Comparison of ENCODE assay signal across 8 mouse cellular contexts in the genomic region with DNA sequence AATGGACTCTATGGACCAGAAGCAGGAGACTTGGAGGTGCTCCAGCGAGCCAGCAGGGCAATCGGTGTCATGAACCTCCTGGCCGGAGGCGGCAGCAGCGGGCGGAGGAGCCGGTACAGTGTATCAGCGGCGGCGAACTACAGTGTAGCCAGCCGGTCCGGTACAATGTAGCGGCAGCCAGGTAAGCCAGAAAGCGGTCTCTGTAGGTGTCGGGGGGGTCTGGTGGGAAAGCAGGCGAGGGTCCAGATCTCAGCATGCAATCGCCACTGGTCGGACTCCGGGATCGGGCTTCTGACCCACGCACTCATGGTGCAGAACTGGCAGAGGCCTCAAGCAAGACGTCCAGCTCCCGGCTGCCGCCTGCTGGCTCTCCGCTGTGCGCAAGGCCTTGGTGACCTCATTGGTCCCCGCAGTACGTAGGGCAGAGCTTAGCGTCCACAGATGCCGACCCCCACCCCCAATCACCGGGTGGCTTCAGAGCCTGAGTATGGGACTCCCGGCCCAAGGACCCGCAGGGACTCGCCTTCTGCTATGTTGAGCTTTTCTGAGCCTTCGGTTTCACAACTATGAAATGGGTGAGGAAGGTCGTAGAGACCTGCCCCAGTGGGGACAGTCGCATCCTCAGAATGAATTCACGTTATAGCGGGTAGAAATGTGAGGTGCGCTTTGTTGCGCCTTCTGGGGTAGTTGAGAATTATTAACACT. TPM values are rescaled to one million over a fixed set of nuclear protein-coding genes. Genes with fewer than 3 reads are reported as not detected.
DNase-seq lines count a peak whose midpoint lies in the region; ATAC-seq and TF ChIP-seq lines count a peak whose summit lies in the region.

No protein-coding gene starts in this region.

- WGBS in kidney, embryonic 14.5 days = 2% methylated on average over 41 of the region's 41 CpGs
- WGBS in limb, embryonic 15.5 days = 1% methylated on average over 41 of the region's 41 CpGs

- H3K27me3 ChIP-seq in kidney, embryonic 14.5 days (ENCODE audit: control insufficient read depth, insufficient read depth, low read length) = no peaks in the 10 kb centered on the region
- H3K27me3 ChIP-seq in limb, embryonic 15.5 days = no peaks in the 10 kb centered on the region

- peak; percentile 49 for TF ChIP-seq CTCF in bone marrow macrophage, adult 2 months (IDR thresholded peaks at IDR 0.05; ENCODE audit: low read depth, low read length)
- peak; percentile 79; the same call in 1 of the 2 replicates for TF ChIP-seq CTCF in embryonic fibroblast, embryonic 13.5 days (IDR thresholded peaks at IDR 0.05; ENCODE audit: borderline replicate concordance, insufficient read depth, low read length)

- no peaks in the 10 kb centered on the region for H3K9me3 ChIP-seq in kidney, embryonic 14.5 days (ENCODE audit: control insufficient read depth, low read length)
- no peaks in the 10 kb centered on the region for H3K9me3 ChIP-seq in limb, embryonic 15.5 days

- ATAC-seq in kidney, embryonic 14.5 days (ENCODE audit: low FRiP score, low TSS enrichment) = peak; percentile 93
- peak; percentile 91 for ATAC-seq in limb, embryonic 15.5 days (ENCODE audit: insufficient number of reproducible peaks, low FRiP score, low TSS enrichment, low read depth)

- no peaks in the 10 kb centered on the region for H3K36me3 ChIP-seq in kidney, embryonic 14.5 days (ENCODE audit: control insufficient read depth, insufficient read depth, low read length)
- H3K36me3 ChIP-seq in limb, embryonic 15.5 days = no peaks in the 10 kb centered on the region

- H3K4me1 ChIP-seq in bone marrow macrophage, adult 2 months (ENCODE audit: control insufficient read depth, insufficient read depth, low read length) = peaks cover 12% of the 10 kb centered on the region
- no peaks in the 10 kb centered on the region; the same call in 1 of the 2 replicates for H3K4me1 ChIP-seq in embryonic fibroblast, embryonic 13.5 days (ENCODE audit: control insufficient read depth, insufficient read depth, low read length)
- H3K4me1 ChIP-seq in kidney, embryonic 14.5 days (ENCODE audit: control insufficient read depth, insufficient read depth, low read length) = 0 out of 2 replicates have a peak, but pooled peaks cover 5% of the 10 kb centered on the region
- H3K4me1 ChIP-seq in limb, embryonic 15.5 days = peaks cover 12% of the 10 kb centered on the region

- peak; percentile 97 for DNase-seq in A20 (ENCODE audit: low read depth, low spot score)
- DNase-seq in heart, adult 9 months (ENCODE audit: low spot score in 2 of 2) = peak; percentile 87 to 94
- DNase-seq in monocyte, adult 2 months (ENCODE audit: low read depth in 1 of 2, low spot score in 2 of 2) = peak; percentile 80 to 89
- DNase-seq in spleen, postnatal 36 days (ENCODE audit: low spot score in 2 of 2) = peak; percentile 86 to 87

- H3K27ac ChIP-seq in bone marrow macrophage, adult 2 months (ENCODE audit: insufficient read depth, low read depth, low read length) = peak overlapping the region; percentile 34
- H3K27ac ChIP-seq in embryonic fibroblast, embryonic 13.5 days (ENCODE audit: insufficient read depth, low read length) = peak overlapping the region; percentile 49
- peak overlapping the region; percentile 44; the same call in 1 of the 2 replicates for H3K27ac ChIP-seq in kidney, embryonic 14.5 days (ENCODE audit: low read depth, low read length)
- peak overlapping the region; percentile 83 for H3K27ac ChIP-seq in limb, embryonic 15.5 days

- peak overlapping the region; percentile 78 for H3K9ac ChIP-seq in kidney, embryonic 14.5 days (ENCODE audit: low read depth, low read length)
- peak overlapping the region; percentile 84 for H3K9ac ChIP-seq in limb, embryonic 15.5 days

- TF ChIP-seq POLR2A in bone marrow macrophage, adult 2 months (IDR thresholded peaks at IDR 0.05; ENCODE audit: borderline replicate concordance, low read depth, low read length) = no peak
- peak; percentile 61 for TF ChIP-seq POLR2A in embryonic fibroblast, embryonic 13.5 days (IDR thresholded peaks at IDR 0.05; ENCODE audit: low read depth, low read length)

- H3K4me2 ChIP-seq in kidney, embryonic 14.5 days (replicated peaks; ENCODE audit: low read depth, low read length) = peak overlapping the region; percentile 61
- H3K4me2 ChIP-seq in limb, embryonic 15.5 days = peak overlapping the region; percentile 72

- H3K4me3 ChIP-seq in bone marrow macrophage, adult 2 months (ENCODE audit: insufficient read depth, low read length) = peak overlapping the region; percentile 70
- peak overlapping the region; percentile 85 for H3K4me3 ChIP-seq in embryonic fibroblast, embryonic 13.5 days (ENCODE audit: insufficient read depth, low read length)
- H3K4me3 ChIP-seq in kidney, embryonic 14.5 days (ENCODE audit: low read length) = peak overlapping the region; percentile 64
- peak overlapping the region; percentile 69 for H3K4me3 ChIP-seq in limb, embryonic 15.5 days

RNA-seq across cellular contexts. Expression of gene Def8, which starts 19.7 kb away (rescaled TPM):
- polyA plus RNA-seq in bone marrow macrophage, adult 2 months (2012; ENCODE audit: insufficient read depth, insufficient read length, missing spikeins) = 25.8 and 30.8 TPM in 2 replicates
- polyA plus RNA-seq in embryonic fibroblast, embryonic 13.5 days (2011; ENCODE audit: insufficient read length, low read depth, missing spikeins) = 33.5 and 36.4 TPM in 2 replicates
- 24.2 and 35.7 TPM in 2 replicates for polyA plus RNA-seq in kidney, embryonic 14.5 days (2014; fragmentation: Nextera tagmentation; extraction: Ambion mirVana)
- 42.4 and 43.5 TPM in 2 replicates for polyA plus RNA-seq in limb, embryonic 15.5 days (2015; fragmentation: Nextera tagmentation; extraction: Ambion mirVana)

RNA-seq across cellular contexts. Expression of gene Tubb3, which starts 31.8 kb away (rescaled TPM):
- polyA plus RNA-seq in bone marrow macrophage, adult 2 months (2012; ENCODE audit: insufficient read depth, insufficient read length, missing spikeins) = not detected in 2 replicates
- polyA plus RNA-seq in embryonic fibroblast, embryonic 13.5 days (2011; ENCODE audit: insufficient read length, low read depth, missing spikeins) = 25.5 and 32.0 TPM in 2 replicates
- polyA plus RNA-seq in kidney, embryonic 14.5 days (2014; fragmentation: Nextera tagmentation; extraction: Ambion mirVana) = 1.2 and 1.9 TPM in 2 replicates
- polyA plus RNA-seq in limb, embryonic 15.5 days (2015; fragmentation: Nextera tagmentation; extraction: Ambion mirVana) = 4.0 and 5.0 TPM in 2 replicates

RNA-seq across cellular contexts. Expression of gene Afg3l1, which starts 34.7 kb away (rescaled TPM):
- polyA plus RNA-seq in bone marrow macrophage, adult 2 months (2012; ENCODE audit: insufficient read depth, insufficient read length, missing spikeins) = 22.7 and 26.7 TPM in 2 replicates
- 28.7 and 30.1 TPM in 2 replicates for polyA plus RNA-seq in embryonic fibroblast, embryonic 13.5 days (2011; ENCODE audit: insufficient read length, low read depth, missing spikeins)
- polyA plus RNA-seq in kidney, embryonic 14.5 days (2014; fragmentation: Nextera tagmentation; extraction: Ambion mirVana) = 36.2 and 43.2 TPM in 2 replicates
- polyA plus RNA-seq in limb, embryonic 15.5 days (2015; fragmentation: Nextera tagmentation; extraction: Ambion mirVana) = 43.0 and 46.0 TPM in 2 replicates

RNA-seq across cellular contexts. Expression of gene Mc1r, which starts 36.1 kb away (rescaled TPM):
- polyA plus RNA-seq in bone marrow macrophage, adult 2 months (2012; ENCODE audit: insufficient read depth, insufficient read length, missing spikeins) = not detected in 2 replicates
- not detected in 2 replicates for polyA plus RNA-seq in embryonic fibroblast, embryonic 13.5 days (2011; ENCODE audit: insufficient read length, low read depth, missing spikeins)
- not detected in 2 replicates for polyA plus RNA-seq in kidney, embryonic 14.5 days (2014; fragmentation: Nextera tagmentation; extraction: Ambion mirVana)
- 0.08 and 0.15 TPM in 2 replicates for polyA plus RNA-seq in limb, embryonic 15.5 days (2015; fragmentation: Nextera tagmentation; extraction: Ambion mirVana)

Comparison
In these comparisons a context has a peak if more than half of its experiments do, and no peak if none do; other contexts are left out.
1. Peak in every context shown above with its lines: DNase-seq, ATAC-seq, H3K4me3 ChIP-seq and H3K27ac ChIP-seq.